Mouse (Mus musculus) hindlimb bud, embryonic 11.5 days (tissue): ENCODE results near the gene Gna15.
A peak's percentile ranks its signal among the peaks of the same experiment; 100 is the strongest.

Experiments used
- DNase-seq: peaks from one replicate; pipeline ENCODE4 v3.0.0-alpha.2; 2012; ENCODE audit warnings: low read depth, low spot score; ENCODE audit errors: extremely low spot score

The Gna15 gene

GRCm38 (mm10) chr10:81524051-81524605, at the start of gene Gna15:
Gna15 (minus strand) TSS chr10:81524225.
- DNase-seq: no peak

- no peak for DNase-seq
Observed at GRCm38 (mm10) chr10:81572975-81573374, 49.0 kb upstream of the Gna15 start.

- DNase-seq: no peak
Observed at GRCm38 (mm10) chr10:81572133-81572671, 48.2 kb upstream of the Gna15 start.

GRCm38 (mm10) chr10:81571501-81571876, 47.5 kb upstream of the Gna15 start:
- DNase-seq: peak; percentile 97

GRCm38 (mm10) chr10:81570831-81571500, 46.9 kb upstream of the Gna15 start:
- peak; percentile 88 for DNase-seq

GRCm38 (mm10) chr10:81570238-81570800, 46.3 kb upstream of the Gna15 start:
- DNase-seq: peak; percentile 47

- DNase-seq: no peak
Observed at GRCm38 (mm10) chr10:81569507-81570237, 45.6 kb upstream of the Gna15 start.

- DNase-seq: no peak
Observed at GRCm38 (mm10) chr10:81568381-81569191, 44.6 kb upstream of the Gna15 start.

GRCm38 (mm10) chr10:81565257-81566228, 41.5 kb upstream of the Gna15 start:
- no peak for DNase-seq

- DNase-seq: no peak
Observed at GRCm38 (mm10) chr10:81564734-81565133, 40.7 kb upstream of the Gna15 start.

- DNase-seq: no peak
Observed at GRCm38 (mm10) chr10:81564216-81564615, 40.2 kb upstream of the Gna15 start.

- no peak for DNase-seq
Observed at GRCm38 (mm10) chr10:81563481-81563880, 39.5 kb upstream of the Gna15 start.

GRCm38 (mm10) chr10:81562411-81562810, 38.4 kb upstream of the Gna15 start:
- no peak for DNase-seq

GRCm38 (mm10) chr10:81560719-81561459, 36.9 kb upstream of the Gna15 start:
- no peak for DNase-seq

GRCm38 (mm10) chr10:81559627-81560539, 35.9 kb upstream of the Gna15 start:
- no peak for DNase-seq

GRCm38 (mm10) chr10:81559163-81559626, 35.2 kb upstream of the Gna15 start, which contains the start of gene Aes:
Aes (plus strand) TSS chr10:81559488.
- no peak for DNase-seq

- no peak for DNase-seq
Observed at GRCm38 (mm10) chr10:81557491-81557890, 33.5 kb upstream of the Gna15 start.

- DNase-seq: no peak
Observed at GRCm38 (mm10) chr10:81556282-81556681, 32.3 kb upstream of the Gna15 start.
